Mouse (Mus musculus) lung, adult 18-20 months (tissue): Measurements from ENCODE around the gene Mpped1.

ENCODE experiments used
- DNase-seq, 2 experiments: peaks; one replicate each; pipeline ENCODE4 v3.0.0; 2022; ENCODE audit warnings: mixed read lengths in 2 of 2

The Mpped1 gene

DNA sequence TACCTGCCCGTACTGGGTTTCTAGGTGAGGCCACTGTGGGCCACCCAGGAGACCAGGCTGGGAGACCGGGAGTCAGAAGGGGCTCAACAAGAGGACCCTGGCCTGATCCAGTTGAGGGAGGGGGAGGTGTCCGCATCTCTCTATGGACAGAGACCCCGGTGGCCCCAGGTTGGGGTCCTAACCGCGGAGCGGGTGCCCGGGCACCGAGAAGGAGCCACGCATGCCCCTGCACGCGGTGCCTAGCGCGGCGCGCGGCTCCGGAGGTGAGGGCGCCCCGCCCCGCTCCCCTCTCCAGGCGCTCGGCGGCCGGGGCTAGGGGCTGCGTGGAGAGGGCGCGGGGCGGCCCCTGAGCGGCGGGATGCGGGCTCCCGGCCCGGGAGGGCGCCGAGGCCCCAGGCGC lies at the start of gene Mpped1:
Gene Mpped1 (plus strand): TSS at position 81 of the 400 bp plus-strand sequence.
- no peak for DNase-seq

DNA sequence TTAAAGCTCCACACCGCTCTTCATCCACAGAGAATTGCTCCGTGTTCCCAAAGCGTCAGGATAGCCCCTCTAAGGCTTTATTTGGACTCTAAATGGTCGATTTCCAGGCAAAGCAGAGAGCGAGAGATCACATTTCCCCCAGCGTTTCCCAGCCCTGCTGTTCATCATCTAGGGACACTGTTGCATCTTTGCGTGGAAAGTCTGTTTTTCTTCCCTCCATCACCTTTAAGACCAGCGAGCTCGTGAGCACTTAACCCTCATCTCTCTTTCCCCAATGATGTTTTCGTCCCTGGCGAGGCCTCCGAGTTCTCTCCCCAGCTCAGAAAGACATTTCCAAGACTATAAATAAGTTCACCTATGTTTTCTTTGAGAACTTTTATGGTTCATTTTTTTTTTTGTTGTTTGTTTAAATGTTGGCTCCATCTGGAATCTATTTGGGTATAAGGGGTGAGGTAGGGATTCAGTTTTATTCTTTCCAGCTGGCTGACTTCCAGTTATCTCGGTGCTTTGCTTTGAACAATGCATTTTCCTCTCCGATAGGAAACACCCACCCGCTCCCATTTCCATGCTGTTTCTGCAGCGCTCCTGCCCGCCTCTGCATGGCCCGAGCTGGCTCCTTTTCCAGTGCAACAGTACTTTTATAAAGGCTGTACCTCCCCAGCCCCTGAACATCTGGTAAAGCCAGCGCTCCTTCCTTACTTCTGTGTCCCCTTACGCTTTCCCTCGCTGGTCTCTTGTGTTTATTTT lies 38.4 kb upstream of the Mpped1 start:
- DNase-seq, result peak in 1 of 2 experiments; percentile 30

- DNase-seq, result peak; percentile 25 to 34
These were observed 37.2 kb upstream of the Mpped1 start for GRCm38 (mm10) chr15:83742018-83742417.

DNA sequence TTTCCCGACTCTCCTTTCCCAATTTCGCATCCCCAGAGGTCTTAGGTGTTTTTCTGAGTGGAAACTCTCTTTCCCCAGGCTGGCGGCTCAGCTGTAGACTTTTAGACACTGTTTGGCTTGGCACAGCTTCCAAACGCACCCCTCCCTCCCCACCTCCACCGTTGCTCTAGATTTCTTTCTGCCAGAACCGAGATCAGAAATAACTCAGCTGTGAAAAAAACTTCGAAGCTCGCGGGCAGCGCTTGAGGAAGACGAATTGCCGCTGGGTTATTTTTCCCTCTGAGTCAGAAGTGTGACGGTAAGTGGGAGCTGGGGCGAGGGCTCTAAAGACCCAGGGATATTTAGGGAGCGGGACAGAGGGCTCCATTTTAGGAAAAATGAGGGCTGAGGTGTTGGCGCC lies 33.0 kb upstream of the Mpped1 start:
- no peak for DNase-seq

DNA sequence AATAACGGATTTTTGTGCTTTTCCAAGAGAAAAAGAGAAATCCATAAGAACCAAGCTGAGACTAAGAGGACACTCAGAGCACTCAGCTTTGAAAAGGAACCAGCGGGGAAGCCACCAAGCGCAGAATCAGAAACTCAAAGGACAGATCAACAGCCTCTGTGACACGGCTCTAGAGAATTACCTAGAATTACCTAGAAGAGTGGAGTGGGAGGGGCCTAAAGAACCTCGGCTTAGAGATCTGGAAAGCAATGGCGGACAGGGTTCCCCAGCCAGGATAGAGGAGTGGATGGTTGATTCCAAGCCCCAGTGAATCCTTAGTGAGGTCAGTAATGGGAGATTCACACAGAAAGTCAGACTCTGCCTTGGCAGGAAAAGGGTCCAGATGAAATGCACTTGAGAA lies 30.3 kb upstream of the Mpped1 start:
- DNase-seq, result no peak

DNA sequence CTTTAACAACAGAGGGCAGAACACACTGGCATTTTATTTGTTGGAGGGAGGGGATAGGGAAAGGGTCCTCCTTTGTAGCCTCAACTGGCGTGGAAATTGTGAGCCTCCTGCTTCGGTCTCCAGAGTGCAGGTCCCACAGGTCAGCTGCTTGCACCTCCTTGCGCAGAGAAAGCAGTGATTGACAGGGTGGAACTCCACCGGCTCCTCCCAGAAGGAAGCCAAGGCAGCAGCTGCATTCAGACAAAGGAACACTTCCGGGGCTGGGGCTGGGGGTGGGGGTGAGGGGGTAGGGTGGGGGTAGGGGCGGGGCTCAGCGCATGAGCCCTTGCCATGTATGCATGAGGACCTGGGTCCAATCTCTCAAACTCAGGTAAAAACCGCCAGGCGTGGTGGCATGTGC lies 29.8 kb upstream of the Mpped1 start:
- no peak for DNase-seq

DNA sequence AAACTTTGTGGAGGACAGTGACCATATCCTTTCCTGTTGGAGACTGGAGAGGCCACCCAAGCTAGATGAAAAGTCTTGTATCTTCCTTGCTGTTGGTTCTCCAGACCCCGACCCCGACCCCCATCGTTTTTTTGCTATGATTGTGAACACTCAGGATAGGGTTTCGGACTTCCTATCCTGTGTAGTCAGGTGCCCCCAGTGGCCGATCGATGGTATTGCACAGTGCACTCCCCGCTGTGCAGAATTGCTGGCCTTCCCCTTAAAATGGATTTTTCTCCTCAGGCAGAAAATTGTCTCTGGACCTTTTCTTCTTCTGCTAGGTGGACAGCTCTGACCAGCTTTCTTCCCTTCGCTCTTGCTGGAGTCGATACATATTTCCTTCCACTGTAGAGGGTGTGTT lies 22.5 kb upstream of the Mpped1 start:
- no peak for DNase-seq

GRCm38 (mm10) chr15:83758958-83759357 lies 20.3 kb upstream of the Mpped1 start:
- DNase-seq, result no peak

DNA sequence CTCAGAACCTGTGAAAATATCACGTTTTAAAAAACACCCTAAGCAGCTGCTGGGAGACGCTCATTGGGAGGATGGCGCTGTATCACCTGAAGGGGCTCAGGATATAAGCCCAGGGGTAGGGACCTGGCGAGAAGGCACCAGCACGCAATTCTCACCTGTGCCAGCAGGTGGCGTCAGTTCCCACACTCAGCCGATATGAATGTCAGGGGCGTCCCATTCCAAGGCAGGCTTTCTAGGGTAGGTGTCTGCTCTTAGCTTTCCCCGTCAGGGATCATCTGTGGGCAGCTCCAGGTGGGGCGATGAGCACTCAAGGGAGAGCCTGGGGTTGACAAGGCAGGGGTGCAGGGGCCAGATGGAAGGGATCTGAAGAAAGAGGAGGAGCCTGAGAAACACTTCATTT lies 18.6 kb upstream of the Mpped1 start:
- DNase-seq, result no peak

DNA sequence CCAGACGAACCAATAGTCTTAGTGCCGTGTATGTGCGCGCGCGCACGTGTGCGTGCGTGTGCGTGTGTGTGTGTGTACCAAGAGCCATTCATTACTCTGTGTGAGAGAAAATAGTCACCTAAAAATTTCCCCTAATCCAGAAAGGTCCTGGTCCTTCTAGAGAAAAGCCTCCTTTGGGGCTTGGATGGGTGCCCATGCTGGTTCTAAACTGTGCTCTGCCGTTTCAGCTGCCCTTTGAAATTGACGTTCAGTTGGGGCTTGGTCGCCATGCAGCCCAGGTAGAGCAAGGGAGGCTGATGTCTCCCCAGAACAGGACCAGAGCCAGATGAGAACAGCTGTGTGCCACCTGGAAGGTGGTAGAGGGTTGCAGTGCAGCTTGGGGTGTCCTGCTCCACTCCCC lies 17.8 kb upstream of the Mpped1 start:
- no peak for DNase-seq

DNA sequence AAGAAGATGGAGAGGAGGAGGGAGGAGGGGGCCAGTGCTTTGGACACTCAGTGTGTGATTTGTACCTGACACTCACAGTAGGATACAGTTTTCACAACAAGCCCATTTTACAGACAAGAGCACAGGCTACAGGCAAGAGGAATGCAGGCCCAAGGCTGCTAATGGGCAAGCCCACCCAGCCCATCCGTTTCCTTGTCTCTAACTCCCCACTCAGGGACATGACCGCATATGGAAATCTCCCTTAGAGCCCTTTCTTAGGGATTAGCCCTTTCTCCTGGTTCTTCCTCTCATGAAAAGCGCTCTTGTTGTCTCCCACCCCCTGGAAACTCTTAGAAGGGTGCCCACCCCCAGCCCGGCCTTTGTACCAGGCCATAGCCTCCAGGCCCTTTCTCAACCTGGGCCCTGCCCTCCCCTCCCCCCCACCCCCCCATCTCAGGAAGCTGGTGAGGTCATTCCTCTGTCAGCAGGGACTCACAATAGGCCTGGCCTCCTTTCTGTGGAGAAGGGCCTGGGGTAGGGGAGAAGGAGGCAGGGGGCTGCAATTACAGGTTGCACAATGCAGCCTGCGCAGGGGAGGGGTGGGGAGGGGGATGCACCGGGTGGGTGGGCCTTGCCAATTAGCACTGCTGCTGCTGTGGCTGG lies 13.8 kb upstream of the Mpped1 start:
- DNase-seq, result no peak

- DNase-seq, result no peak
These were observed 7.8 kb upstream of the Mpped1 start for GRCm38 (mm10) chr15:83771346-83772053.

GRCm38 (mm10) chr15:83772460-83772859 lies 6.8 kb upstream of the Mpped1 start:
- peak in 1 of 2 experiments; percentile 10 for DNase-seq

DNA sequence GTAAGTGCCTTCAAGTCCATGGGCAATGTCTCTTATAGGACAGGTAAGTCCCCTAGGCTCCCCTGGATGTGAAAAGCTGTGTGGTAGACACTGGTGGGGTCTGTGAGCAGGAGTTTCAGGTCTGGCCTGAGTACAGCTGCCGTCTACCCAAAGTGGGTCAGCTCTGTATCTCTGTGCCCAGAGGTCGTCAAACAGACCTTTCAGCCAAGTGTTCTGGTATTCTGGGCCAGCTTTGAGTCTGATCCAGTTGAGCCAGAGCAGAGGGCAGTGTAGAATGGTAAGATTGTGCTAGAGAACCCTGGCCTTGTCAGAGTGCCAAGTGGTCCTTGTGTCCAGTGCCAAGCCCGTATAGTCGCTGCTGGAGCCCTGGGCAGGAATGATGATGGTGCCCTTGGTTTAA lies 6.3 kb upstream of the Mpped1 start:
- DNase-seq, result no peak

- no peak for DNase-seq
These were observed 4.3 kb upstream of the Mpped1 start for GRCm38 (mm10) chr15:83774922-83775321.

DNA sequence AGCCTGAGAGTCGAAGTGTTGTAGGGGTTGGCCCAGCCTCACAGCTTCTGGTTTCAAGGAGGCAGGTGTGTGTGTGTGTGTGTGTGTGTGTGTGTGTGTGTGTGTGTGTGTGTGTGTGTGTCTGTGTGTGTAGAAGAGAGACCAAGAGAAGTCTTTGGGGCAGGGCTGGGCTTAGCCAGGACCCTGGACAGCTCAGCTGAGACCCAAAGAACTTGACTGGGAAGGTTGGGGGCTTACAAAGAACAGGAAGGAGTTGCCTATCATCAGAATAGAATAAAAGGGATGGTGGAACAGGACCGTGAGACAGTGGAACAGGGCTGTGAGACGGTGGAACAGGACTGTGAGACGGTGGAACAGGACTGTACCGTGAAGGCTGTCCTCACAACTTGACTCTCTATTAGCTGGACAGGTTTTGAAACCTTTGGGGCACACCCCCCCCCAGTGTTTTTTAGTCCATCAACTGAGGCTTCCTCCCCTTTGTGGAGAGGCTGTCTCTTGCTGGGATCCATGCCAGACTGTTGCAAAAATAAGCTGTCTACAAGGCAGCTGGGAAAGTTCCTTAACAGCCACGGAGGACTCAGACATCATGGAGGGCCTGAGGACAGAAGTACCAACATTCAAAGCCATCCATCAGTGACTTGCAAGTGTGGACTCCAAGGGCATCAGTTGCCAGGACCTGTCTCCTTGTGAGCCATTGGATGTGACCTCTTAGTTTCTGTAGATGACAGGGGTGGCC lies 2.8 kb upstream of the Mpped1 start:
- peak in 1 of 2 experiments; percentile 10 for DNase-seq

- no peak for DNase-seq
These were observed 1.8 kb upstream of the Mpped1 start for GRCm38 (mm10) chr15:83777476-83777875.

DNA sequence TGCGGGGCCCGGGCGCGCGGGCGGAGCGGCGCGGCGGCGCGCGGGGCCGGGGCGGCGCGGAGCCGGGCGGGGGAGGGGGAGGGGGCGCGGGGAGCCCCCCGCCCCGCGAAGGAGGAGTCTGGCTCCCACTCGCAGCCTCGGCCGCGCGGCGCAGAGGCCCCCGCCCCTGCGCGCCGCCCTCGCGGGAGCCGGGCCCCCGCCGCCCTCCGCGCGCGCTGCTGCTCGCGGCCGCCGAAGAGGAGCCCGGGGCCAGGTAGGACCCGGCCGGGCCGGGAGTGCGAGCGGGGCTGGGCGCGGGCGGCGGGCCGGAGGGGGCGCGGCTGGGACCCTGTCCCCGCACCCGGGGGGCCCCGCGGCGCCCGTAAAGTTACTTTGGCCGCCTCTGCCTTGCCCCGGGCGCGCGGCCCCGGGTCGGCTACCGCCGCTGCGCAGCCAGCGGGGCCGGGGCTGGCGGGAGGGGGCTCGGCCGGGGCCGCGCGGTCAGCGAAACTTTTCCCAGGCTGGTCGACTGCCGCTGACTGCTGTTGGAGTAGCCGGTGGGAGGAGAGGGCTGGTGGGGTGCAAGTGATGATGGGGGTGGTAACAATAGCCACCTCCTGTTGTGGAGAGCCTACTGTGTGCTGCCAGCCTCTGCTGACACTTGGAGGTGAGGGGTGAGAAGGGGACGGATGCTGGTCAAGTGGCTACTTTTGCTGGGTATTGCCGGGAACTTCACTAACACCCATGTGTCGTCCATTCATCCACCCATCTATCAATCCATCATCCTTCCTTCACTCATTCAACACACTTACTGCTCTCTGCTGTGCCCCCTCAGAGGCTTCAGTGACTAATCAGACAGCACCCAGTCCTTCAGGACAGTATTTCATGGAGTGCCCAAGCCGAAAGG lies 831 bp downstream of the Mpped1 start:
- DNase-seq, result no peak

GRCm38 (mm10) chr15:83781304-83781703 lies 2.0 kb downstream of the Mpped1 start:
- no peak for DNase-seq

GRCm38 (mm10) chr15:83782284-83782683 lies 3.0 kb downstream of the Mpped1 start:
- DNase-seq, result no peak

DNA sequence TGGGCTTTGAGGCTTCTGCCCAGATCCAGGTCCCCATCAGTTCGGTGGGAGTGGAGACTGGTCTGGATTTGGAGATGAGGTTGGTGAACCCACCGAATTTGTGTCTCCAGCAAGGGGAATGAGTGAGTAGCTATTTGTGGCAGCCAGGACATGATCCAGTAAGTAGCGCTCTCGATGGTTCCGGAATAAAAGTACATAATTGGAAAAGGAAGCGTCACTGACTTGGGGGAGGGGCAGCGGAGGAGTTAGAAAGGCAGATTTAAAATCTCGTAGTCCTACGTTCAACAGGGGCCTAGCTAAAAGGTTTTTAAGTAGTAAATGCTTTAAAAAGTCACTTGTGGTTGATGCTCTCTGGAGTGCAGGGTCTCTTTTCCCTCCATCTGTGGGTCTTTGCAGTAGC lies 5.5 kb downstream of the Mpped1 start:
- DNase-seq, result no peak

DNA sequence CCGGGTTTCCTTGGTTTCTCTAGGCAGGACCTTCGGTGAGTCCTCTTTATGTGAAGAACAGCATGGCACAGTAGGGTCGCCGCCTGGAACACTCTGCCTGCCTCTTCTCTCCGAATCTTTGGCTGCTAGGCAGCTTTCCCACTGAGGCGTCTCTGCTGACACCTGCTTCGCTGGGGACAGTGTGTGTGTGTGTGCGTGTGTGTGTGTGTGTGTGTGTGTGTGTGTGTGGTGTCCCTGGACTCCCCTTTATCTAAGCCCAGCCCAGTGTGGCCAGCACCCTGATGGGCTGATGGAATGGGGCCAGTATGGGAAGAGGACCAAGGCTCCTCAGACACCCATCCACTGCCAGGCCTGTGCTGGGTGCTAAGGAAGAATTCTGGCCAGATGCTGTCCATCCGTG lies 9.8 kb downstream of the Mpped1 start:
- DNase-seq, result no peak
